In genomic region chr2:91082844-91083243, GRCm38 (mm10) we compare ENCODE assay signal across 9 mouse cellular contexts. TPM values are rescaled to one million over a fixed set of nuclear protein-coding genes. Genes with fewer than 3 reads are reported as not detected.
DNase-seq lines count a peak whose midpoint lies in the region; ATAC-seq and TF ChIP-seq lines count a peak whose summit lies in the region.
"Had no signal": no experiment of that assay in that cellular context is flagged by ENCODE, and none has a peak within 500 bp of the region (broad histone marks: within the 10 kb centered on the region; RNA-seq: fewer than 3 reads in every experiment).

No protein-coding gene starts in this region.

- no peaks in the 10 kb centered on the region for H3K36me3 ChIP-seq in midbrain, embryonic 10.5 days
- H3K36me3 ChIP-seq in midbrain, embryonic 14.5 days (ENCODE audit: control insufficient read depth, insufficient read depth, low read length): no peaks in the 10 kb centered on the region
- no peaks in the 10 kb centered on the region for H3K36me3 ChIP-seq in liver, embryonic 12.5 days
- H3K36me3 ChIP-seq in small intestine, adult 2 months (ENCODE audit: control insufficient read depth, insufficient read depth, low read length): no peaks in the 10 kb centered on the region
- H3K36me3 ChIP-seq in hindbrain, embryonic 13.5 days: no peaks in the 10 kb centered on the region
- H3K36me3 ChIP-seq: limb, embryonic 15.5 days had no signal

- no peak; the same call in 1 of the 2 replicates for TF ChIP-seq POLR2A in small intestine, adult 2 months (IDR thresholded peaks at IDR 0.05; ENCODE audit: low read depth, low read length)

- no peak overlapping the region for H3K9ac ChIP-seq in midbrain, embryonic 14.5 days (replicated peaks; ENCODE audit: low read length)
- peak overlapping the region; percentile 27; the same call in 1 of the 2 replicates for H3K9ac ChIP-seq in liver, embryonic 12.5 days
- H3K9ac ChIP-seq in hindbrain, embryonic 13.5 days: no peak overlapping the region
- H3K9ac ChIP-seq: limb, embryonic 15.5 days had no signal

- peak overlapping the region; percentile 28; the same call in 1 of the 2 replicates for H3K27ac ChIP-seq in midbrain, embryonic 10.5 days (replicated peaks)
- no peak overlapping the region for H3K27ac ChIP-seq in midbrain, embryonic 14.5 days (replicated peaks; ENCODE audit: low read depth, low read length)
- H3K27ac ChIP-seq in liver, embryonic 12.5 days: peak overlapping the region; percentile 69
- H3K27ac ChIP-seq in small intestine, adult 2 months (ENCODE audit: insufficient read depth, low read depth, low read length): peak overlapping the region; percentile 82
- no peak overlapping the region for H3K27ac ChIP-seq in hindbrain, embryonic 13.5 days
- H3K27ac ChIP-seq: limb, embryonic 15.5 days had no signal

- no peak for ATAC-seq in midbrain, embryonic 14.5 days (ENCODE audit: low FRiP score, low TSS enrichment)
- ATAC-seq in liver, embryonic 12.5 days: peak; percentile 43
- no peak for ATAC-seq in hindbrain, embryonic 13.5 days (ENCODE audit: low FRiP score)

- WGBS in midbrain, embryonic 10.5 days: 75% methylated on average over 11 of the region's 11 CpGs
- WGBS in midbrain, embryonic 14.5 days: 76% methylated on average over 11 of the region's 11 CpGs
- WGBS in liver, embryonic 12.5 days (ENCODE audit: insufficient replicate concordance): 25% methylated on average over 11 of the region's 11 CpGs
- WGBS in small intestine, adult 2 months: 68% methylated on average over 11 of the region's 11 CpGs
- 74% methylated on average over 11 of the region's 11 CpGs for WGBS in hindbrain, embryonic 13.5 days

- no peak overlapping the region for H3K4me2 ChIP-seq in midbrain, embryonic 14.5 days (ENCODE audit: low read length)
- H3K4me2 ChIP-seq in liver, embryonic 12.5 days: peak overlapping the region; percentile 16
- H3K4me2 ChIP-seq in hindbrain, embryonic 13.5 days: no peak overlapping the region
- H3K4me2 ChIP-seq: limb, embryonic 15.5 days had no signal

- no peak for DNase-seq in midbrain, embryonic 10.5 days (ENCODE audit: low spot score)
- no peak for DNase-seq in midbrain, embryonic 14.5 days
- DNase-seq in heart, adult 11 months: peak; percentile 99
- no peak for DNase-seq in frontal cortex, postnatal 25 days (ENCODE audit: low spot score in 2 of 2)
- no peak for DNase-seq in cerebellum, postnatal 25 days

- H3K4me1 ChIP-seq in midbrain, embryonic 10.5 days: peaks cover 25% of the 10 kb centered on the region
- H3K4me1 ChIP-seq in midbrain, embryonic 14.5 days (ENCODE audit: control insufficient read depth, insufficient read depth, low read length): no peaks in the 10 kb centered on the region
- peaks cover 45% of the 10 kb centered on the region for H3K4me1 ChIP-seq in liver, embryonic 12.5 days
- peaks cover 9% of the 10 kb centered on the region; the same call in 1 of the 2 replicates for H3K4me1 ChIP-seq in small intestine, adult 2 months (ENCODE audit: control insufficient read depth, insufficient read depth, insufficient read length, low read length)
- H3K4me1 ChIP-seq in hindbrain, embryonic 13.5 days (replicated peaks): peaks cover 14% of the 10 kb centered on the region

- no peak for TF ChIP-seq CTCF in small intestine, adult 2 months (IDR thresholded peaks at IDR 0.05; ENCODE audit: extremely low read depth, insufficient read length, insufficient replicate concordance, low read depth, low read length)

- no peaks in the 10 kb centered on the region for H3K9me3 ChIP-seq in midbrain, embryonic 10.5 days (replicated peaks)
- no peaks in the 10 kb centered on the region for H3K9me3 ChIP-seq in midbrain, embryonic 14.5 days (ENCODE audit: control insufficient read depth, low read length)
- H3K9me3 ChIP-seq in liver, embryonic 12.5 days (replicated peaks): no peaks in the 10 kb centered on the region
- H3K9me3 ChIP-seq in hindbrain, embryonic 13.5 days: no peaks in the 10 kb centered on the region
- H3K9me3 ChIP-seq: limb, embryonic 15.5 days had no signal

- H3K4me3 ChIP-seq in midbrain, embryonic 10.5 days: no peak overlapping the region
- no peak overlapping the region for H3K4me3 ChIP-seq in midbrain, embryonic 14.5 days (replicated peaks; ENCODE audit: low read depth, low read length)
- H3K4me3 ChIP-seq in liver, embryonic 12.5 days: no peak overlapping the region
- peak overlapping the region; percentile 44 for H3K4me3 ChIP-seq in small intestine, adult 2 months (ENCODE audit: low read depth, low read length)
- H3K4me3 ChIP-seq in hindbrain, embryonic 13.5 days: no peak overlapping the region
- H3K4me3 ChIP-seq: limb, embryonic 15.5 days had no signal

- H3K27me3 ChIP-seq in midbrain, embryonic 10.5 days (ENCODE audit: low read depth, poor library complexity, severe bottlenecking): peaks cover 1% of the 10 kb centered on the region; the same call in 1 of the 2 replicates
- H3K27me3 ChIP-seq in midbrain, embryonic 14.5 days (ENCODE audit: control insufficient read depth, insufficient read depth, low read length): no peaks in the 10 kb centered on the region
- H3K27me3 ChIP-seq in liver, embryonic 12.5 days (replicated peaks): no peaks in the 10 kb centered on the region
- H3K27me3 ChIP-seq in small intestine, adult 2 months (ENCODE audit: control insufficient read depth, insufficient read depth, low read length): no peaks in the 10 kb centered on the region
- H3K27me3 ChIP-seq in hindbrain, embryonic 13.5 days: no peaks in the 10 kb centered on the region
- H3K27me3 ChIP-seq: limb, embryonic 15.5 days had no signal

RNA-seq across cellular contexts. Expression of gene Spi1, which starts 0.7 kb away (rescaled TPM):
- polyA plus RNA-seq in midbrain, embryonic 10.5 days (2016; fragmentation: Nextera tagmentation; extraction: Ambion mirVana): 3.6 and 5.6 TPM in 2 replicates
- 1.2 and 2.4 TPM in 2 replicates for polyA plus RNA-seq in midbrain, embryonic 14.5 days (2014; fragmentation: Nextera tagmentation; extraction: Ambion mirVana)
- 16.8 and 18.5 TPM in 2 replicates for polyA plus RNA-seq in liver, embryonic 12.5 days (2016; fragmentation: Nextera tagmentation; extraction: Ambion mirVana)
- 20.3 and 28.8 TPM in 2 replicates for polyA plus RNA-seq in small intestine, adult 2 months (2012; rRNA removed)
- polyA plus RNA-seq in hindbrain, embryonic 13.5 days (2015; fragmentation: Nextera tagmentation; extraction: Ambion mirVana): 3.5 and 3.9 TPM in 2 replicates

RNA-seq across cellular contexts. Expression of gene Slc39a13, which starts 12.6 kb away (rescaled TPM):
- 20.5 and 26.3 TPM in 2 replicates for polyA plus RNA-seq in midbrain, embryonic 10.5 days (2016; fragmentation: Nextera tagmentation; extraction: Ambion mirVana)
- 21.9 and 26.7 TPM in 2 replicates for polyA plus RNA-seq in midbrain, embryonic 14.5 days (2014; fragmentation: Nextera tagmentation; extraction: Ambion mirVana)
- polyA plus RNA-seq in liver, embryonic 12.5 days (2016; fragmentation: Nextera tagmentation; extraction: Ambion mirVana): 15.1 and 15.3 TPM in 2 replicates
- polyA plus RNA-seq in small intestine, adult 2 months (2012; rRNA removed): 16.9 and 17.8 TPM in 2 replicates
- polyA plus RNA-seq in hindbrain, embryonic 13.5 days (2015; fragmentation: Nextera tagmentation; extraction: Ambion mirVana): 28.1 and 29.4 TPM in 2 replicates

RNA-seq across cellular contexts. Expression of gene Psmc3, which starts 29.0 kb away (rescaled TPM):
- 363 TPM in 2 replicates for polyA plus RNA-seq in midbrain, embryonic 10.5 days (2016; fragmentation: Nextera tagmentation; extraction: Ambion mirVana)
- 232 and 271 TPM in 2 replicates for polyA plus RNA-seq in midbrain, embryonic 14.5 days (2014; fragmentation: Nextera tagmentation; extraction: Ambion mirVana)
- 220 and 223 TPM in 2 replicates for polyA plus RNA-seq in liver, embryonic 12.5 days (2016; fragmentation: Nextera tagmentation; extraction: Ambion mirVana)
- polyA plus RNA-seq in small intestine, adult 2 months (2012; rRNA removed): 41.9 and 79.4 TPM in 2 replicates
- 238 and 241 TPM in 2 replicates for polyA plus RNA-seq in hindbrain, embryonic 13.5 days (2015; fragmentation: Nextera tagmentation; extraction: Ambion mirVana)

RNA-seq across cellular contexts. Expression of gene Mybpc3, which starts 35.1 kb away (rescaled TPM):
- polyA plus RNA-seq in midbrain, embryonic 10.5 days (2016; fragmentation: Nextera tagmentation; extraction: Ambion mirVana): 0.02 TPM in 1 of 2 replicates, not detected in the other
- polyA plus RNA-seq in midbrain, embryonic 14.5 days (2014; fragmentation: Nextera tagmentation; extraction: Ambion mirVana): not detected in 2 replicates
- polyA plus RNA-seq in liver, embryonic 12.5 days (2016; fragmentation: Nextera tagmentation; extraction: Ambion mirVana): 0.23 and 0.39 TPM in 2 replicates
- 0.04 and 0.05 TPM in 2 replicates for polyA plus RNA-seq in small intestine, adult 2 months (2012; rRNA removed)
- 0.23 and 0.58 TPM in 2 replicates for polyA plus RNA-seq in hindbrain, embryonic 13.5 days (2015; fragmentation: Nextera tagmentation; extraction: Ambion mirVana)

RNA-seq across cellular contexts. Expression of gene Rapsn, which starts 47.4 kb away (rescaled TPM):
- 1.7 and 2.0 TPM in 2 replicates for polyA plus RNA-seq in midbrain, embryonic 10.5 days (2016; fragmentation: Nextera tagmentation; extraction: Ambion mirVana)
- polyA plus RNA-seq in midbrain, embryonic 14.5 days (2014; fragmentation: Nextera tagmentation; extraction: Ambion mirVana): 0.57 TPM in 2 replicates
- polyA plus RNA-seq in liver, embryonic 12.5 days (2016; fragmentation: Nextera tagmentation; extraction: Ambion mirVana): 0.57 and 0.94 TPM in 2 replicates
- polyA plus RNA-seq in small intestine, adult 2 months (2012; rRNA removed): 0.32 and 0.51 TPM in 2 replicates
- polyA plus RNA-seq in hindbrain, embryonic 13.5 days (2015; fragmentation: Nextera tagmentation; extraction: Ambion mirVana): 0.99 and 1.6 TPM in 2 replicates

Comparison
In these comparisons a context has a peak if more than half of its experiments do, and no peak if none do; other contexts are left out.
1. H3K27ac ChIP-seq: peak in midbrain, embryonic 10.5 days (single experiment), liver, embryonic 12.5 days (single experiment) and small intestine, adult 2 months (single experiment); none in midbrain, embryonic 14.5 days (single experiment) and hindbrain, embryonic 13.5 days (single experiment).